Mouse (Mus musculus) heart, adult 9 months (tissue): ENCODE results near the gene Jagn1.

ENCODE experiments used
- DNase-seq, 2 experiments: peaks; one replicate each; pipeline ENCODE4 v3.0.0; 2022; ENCODE audit warnings: low spot score in 2 of 2

Gene Jagn1

GRCm38 (mm10) chr6:113434691-113435090, 7.7 kb upstream of the Jagn1 start:
- DNase-seq, result no peak

GRCm38 (mm10) chr6:113435664-113436205, 6.6 kb upstream of the Jagn1 start, which contains the start of gene Cidec:
Gene Cidec (minus strand): TSS chr6:113435760.
- DNase-seq, result no peak

DNA sequence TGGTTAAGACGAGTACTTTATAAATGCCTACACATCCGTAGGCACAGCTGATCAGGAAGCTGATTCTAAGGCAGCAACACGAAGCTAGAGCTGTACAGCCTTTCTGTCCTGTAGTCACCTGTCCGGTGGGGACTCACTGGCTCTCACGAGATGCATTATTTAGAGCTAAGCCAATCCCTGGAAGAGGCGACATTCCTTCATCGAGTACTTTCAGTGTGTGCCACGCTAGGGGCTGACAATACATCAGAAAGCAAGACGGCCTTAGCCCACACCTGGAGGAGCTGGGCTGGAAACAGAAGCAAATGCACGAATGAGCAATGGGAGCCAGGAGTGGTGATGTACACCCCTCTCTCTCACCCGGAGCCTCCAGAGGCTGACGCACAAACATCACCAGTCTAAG, 5.2 kb upstream of the Jagn1 start:
- DNase-seq, result no peak

GRCm38 (mm10) chr6:113438721-113439430, 3.5 kb upstream of the Jagn1 start:
- DNase-seq, result no peak

DNA sequence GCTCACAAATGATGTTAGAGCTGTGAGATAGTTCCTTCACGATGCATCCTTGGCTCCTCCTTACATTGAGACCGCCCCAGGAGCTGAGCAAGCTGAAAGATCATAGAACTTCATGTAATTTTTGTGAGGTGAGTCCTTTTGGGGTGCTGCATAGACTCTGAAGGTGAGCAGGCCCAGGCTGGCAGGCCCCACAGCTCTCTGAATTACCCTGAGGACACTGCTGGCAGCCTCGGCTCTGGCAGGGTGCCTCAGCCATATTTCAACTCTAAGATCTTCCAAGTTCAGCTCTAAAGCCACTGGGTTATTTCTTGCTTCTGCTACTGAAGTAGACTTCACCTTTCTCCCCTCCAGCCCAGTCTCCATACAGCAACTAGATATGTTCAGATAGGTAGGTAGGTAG, 1.7 kb upstream of the Jagn1 start:
- no peak for DNase-seq

DNA sequence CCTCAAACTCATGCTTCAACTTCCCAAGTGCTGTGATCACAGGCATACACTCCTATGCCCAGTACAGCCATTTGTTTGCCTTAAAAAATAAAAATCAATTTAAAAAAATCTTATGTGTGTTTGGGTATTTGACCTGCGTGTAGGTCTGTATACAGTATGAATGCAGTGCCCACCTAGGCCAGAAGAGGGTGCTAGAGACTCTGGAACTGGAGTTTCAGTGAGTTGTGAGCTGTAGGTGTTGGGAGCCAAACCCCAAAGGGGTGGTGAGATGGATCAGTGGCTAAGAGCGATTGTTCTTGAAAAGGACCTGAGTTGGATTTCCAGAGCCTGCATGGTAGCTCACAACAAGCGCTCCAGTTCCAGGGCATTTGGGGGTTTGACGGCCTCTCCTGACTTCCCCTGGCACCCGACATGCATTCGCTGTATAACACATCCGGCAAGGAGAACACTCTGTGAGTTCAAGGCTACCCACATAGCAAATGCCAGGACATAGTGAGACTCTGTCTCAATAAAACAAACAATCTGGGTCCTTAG, 1.2 kb upstream of the Jagn1 start:
- DNase-seq, result peak; percentile 26 to 51

DNA sequence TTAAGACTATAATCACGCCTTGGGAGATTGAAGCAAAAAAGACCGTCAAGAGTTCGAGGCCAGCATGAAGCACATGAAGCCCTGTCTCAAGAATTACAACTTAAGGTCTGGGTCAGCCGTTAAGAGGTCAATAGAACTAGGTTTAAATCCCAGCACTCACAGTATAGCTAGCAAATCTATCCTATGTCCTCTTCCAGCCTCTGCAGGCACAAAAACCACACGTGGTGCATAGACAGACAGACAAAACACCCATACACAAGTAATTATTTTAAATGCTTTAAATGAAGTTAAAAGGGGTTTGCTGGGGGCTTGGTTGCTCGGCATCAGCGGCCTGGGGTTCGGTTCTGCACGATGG, 305 bp upstream of the Jagn1 start:
- no peak for DNase-seq

DNA sequence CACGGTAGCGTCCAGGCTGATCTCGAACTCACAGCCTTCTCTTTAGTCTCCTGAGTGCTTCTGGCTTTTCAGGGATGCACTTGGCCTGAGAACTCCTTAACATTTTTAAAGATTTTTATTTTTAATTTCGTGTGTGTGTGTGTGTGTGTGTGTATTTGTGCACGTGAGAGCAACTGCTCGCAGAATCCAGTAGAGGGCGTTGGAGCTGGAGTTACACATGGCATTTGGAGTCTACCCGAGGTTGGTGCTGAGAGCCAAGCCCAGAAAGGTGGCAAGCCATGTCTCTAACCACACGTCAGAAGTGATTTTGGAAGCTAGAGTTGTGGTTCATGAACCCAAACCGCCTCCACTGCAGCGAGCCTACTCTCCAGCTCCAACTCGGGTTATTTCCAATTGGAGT, 722 bp downstream of the Jagn1 start:
- DNase-seq, result no peak

DNA sequence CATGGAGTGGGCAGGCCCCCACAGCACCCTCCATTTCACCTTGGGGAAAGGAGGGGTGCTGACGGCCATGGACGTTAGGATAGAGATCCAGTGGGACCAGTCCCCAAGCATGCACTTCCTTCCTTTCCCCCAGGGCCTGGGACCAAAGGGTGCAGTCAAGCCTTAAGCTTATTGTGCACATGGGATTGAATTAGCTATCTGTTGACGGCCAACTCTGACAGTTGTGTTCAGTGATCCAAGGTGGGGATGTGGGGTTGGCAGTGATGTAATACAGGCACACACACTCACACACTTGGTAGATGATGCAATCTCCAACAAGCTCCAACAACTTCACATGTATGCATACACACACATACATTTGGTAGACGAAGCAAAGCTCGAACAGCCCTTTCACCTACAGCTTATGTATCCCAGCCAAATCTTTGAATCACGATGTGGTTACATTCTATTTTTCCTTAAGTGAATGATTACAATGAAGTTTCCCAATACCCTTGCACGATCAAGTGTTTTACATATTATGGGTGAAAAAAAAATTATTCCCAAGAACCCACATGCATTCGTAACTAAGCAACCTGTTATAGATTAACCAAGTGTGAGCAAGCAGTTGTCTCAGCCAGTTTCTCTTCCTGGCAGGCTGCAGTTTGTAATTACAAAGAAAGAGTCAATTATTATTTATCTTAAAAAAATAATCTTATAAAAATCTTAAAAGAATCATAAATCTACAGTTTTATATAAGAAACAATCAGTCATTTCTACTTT, 2.0 kb downstream of the Jagn1 start:
- DNase-seq, result no peak

DNA sequence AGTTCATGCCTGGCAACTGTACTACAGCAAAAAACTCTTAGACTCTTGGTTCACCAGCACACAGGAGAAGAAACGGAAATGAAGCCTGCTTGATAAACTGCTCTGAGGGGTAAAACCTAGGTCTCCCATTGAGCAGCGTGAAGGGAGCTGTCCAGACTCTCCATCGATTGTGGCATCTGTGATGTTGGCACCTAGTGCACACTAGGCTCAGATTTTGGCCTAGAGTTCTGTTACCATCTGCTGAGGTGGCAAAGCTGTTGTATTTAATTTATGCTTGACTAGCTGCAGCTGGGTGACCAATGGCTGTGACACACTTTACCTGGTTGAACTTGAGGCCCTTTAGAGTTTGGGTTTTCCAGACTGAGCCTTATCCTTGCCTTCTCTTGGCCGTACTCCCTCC, 5.3 kb downstream of the Jagn1 start:
- no peak for DNase-seq

DNA sequence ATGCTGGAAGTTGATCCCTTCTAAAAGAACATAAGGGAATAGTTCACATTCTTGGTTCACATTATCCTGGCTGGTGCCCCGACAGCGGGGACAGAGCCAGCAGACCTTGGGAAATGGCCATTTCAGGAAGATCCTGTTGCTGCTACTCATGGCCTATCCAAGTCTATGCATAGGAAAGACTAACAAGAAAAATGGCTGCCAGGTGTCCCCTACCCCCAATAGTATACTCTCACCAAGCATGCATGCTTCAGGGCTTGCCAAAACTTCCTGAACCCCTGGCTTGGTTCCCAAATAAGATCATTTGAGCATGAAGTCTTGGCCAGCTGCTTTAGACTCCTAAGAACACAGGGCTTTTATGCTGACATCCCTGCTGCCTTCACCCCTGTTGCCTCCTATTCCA, 9.5 kb downstream of the Jagn1 start:
- DNase-seq, result no peak

GRCm38 (mm10) chr6:113455007-113455406, 12.6 kb downstream of the Jagn1 start:
- DNase-seq, result no peak

DNA sequence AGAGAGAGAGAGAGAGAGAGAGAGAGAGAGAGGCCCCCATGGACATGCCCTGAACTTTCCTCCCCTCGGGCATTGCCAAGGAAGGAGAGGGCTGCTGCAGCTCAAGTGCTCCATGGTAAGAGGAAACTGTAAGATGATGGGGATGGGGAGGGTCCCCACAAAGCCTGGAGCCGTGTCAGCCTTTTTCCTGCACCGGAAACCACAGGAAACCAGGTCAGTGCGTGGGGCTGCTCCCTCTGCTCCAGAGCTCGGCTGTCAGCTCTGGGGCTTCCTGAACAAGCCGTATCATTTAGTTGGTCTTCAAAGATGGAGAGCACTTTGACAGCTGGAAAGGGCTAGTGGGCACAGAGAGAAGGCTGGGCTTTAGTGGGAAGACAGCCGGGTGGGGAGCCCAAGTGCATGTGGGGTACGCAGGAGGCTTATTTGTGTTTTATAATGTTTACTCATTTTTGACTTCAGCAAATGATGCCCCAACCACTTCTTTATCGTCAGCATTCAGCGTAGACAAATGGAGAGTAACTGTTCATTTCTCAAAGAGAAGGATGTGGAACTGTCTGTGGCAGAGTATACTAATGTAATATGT, 15.7 kb downstream of the Jagn1 start, which contains the start of gene Il17re:
Gene Il17re, plus strand, starts transcription at position 533 of the 583 bp plus-strand sequence.
- no peak for DNase-seq

GRCm38 (mm10) chr6:113458635-113459034, 16.3 kb downstream of the Jagn1 start:
- no peak for DNase-seq

DNA sequence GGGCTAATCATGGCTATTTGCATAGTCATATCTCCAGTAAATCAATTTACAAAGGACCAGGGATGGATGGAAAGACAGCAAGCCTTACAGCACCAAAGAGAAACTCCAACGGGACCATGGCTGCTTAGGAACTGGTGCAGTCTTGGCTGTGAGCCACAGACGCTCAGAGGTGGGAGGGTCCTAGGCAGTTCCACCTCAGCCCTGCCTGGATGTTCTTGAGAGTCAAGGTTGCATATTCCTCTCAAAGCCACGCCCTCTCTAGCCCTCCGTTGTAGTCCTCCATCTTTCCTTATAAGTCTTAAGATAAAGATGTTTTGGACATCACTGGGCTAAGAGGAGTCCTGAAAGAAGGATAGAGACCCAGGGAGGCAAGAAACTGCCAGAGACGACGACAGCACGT, 21.7 kb downstream of the Jagn1 start:
- no peak for DNase-seq

GRCm38 (mm10) chr6:113465602-113466001, 23.2 kb downstream of the Jagn1 start:
- no peak for DNase-seq

- DNase-seq, result no peak
These were observed 26.1 kb downstream of the Jagn1 start for GRCm38 (mm10) chr6:113468512-113468911.

GRCm38 (mm10) chr6:113469021-113469420, 26.7 kb downstream of the Jagn1 start:
- DNase-seq, result peak; percentile 55 to 73

DNA sequence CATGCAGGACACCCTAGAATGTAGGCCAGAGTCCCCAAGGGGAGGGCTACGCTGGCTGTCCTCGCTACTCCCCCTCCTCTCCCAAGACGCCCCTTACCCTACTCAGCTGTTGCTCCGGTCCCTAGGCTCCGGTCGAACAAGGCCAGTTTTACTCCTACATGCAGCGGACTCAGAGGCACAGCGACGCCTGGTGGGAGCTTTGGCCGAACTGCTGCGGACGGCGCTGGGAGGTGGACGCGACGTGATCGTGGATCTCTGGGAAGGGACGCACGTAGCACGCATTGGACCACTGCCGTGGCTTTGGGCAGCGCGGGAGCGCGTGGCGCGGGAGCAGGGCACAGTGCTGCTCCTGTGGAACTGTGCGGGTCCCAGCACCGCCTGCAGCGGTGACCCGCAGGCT, 27.1 kb downstream of the Jagn1 start:
- peak; percentile 48 to 64 for DNase-seq

DNA sequence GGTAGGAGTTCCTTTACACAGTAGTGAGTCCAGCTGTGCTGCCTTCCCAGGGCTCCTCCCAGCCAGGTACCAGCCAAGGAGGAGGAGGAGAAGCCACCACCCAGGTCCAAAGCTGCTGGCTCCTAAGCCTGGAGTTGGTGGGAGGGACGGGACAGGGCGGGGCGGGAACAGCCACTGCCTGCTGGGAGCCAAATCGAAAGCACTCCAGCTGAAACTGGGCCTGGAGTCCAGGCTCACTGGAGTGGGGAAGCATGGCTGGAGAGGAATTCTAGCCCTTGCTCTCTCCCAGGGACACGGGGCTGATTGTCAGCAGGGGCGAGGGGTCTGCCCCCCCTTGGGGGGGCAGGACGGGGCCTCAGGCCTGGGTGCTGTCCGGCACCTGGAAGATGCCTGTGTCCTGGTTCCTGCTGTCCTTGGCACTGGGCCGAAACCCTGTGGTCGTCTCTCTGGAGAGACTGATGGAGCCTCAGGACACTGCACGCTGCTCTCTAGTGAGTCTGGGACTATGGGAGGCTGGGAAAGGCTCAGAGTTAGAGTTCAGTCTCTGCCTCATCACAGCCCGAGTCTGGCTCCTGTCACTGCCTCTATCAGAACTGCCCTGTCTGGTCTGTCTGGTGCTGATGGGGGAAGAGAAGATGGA, 29.0 kb downstream of the Jagn1 start, which contains the start of gene Il17rc:
Gene Il17rc, plus strand, starts transcription at position 131 of the 640 bp plus-strand sequence.
- peak; percentile 74 to 79 for DNase-seq

- no peak for DNase-seq
These were observed 29.7 kb downstream of the Jagn1 start for GRCm38 (mm10) chr6:113472061-113472460.

DNA sequence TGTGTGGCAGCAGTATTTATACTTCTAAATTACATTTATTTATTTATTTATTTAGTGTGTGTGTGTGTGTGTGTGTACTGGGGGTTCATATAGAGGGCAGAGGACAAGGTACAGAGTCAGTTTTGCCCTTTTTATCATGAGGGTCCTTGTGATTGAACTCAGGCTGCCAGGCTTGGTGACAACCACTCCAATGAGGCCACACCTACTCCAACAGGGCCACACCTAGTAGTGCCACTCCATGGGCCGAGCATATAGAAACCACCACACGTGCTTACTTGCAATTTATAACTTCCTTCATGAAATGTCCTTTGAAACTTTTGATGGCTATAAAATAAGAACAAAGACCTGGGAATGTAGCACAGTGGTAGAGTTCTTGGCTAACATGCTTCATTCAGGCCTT, 30.9 kb downstream of the Jagn1 start:
- no peak for DNase-seq
